In the genomic region with DNA sequence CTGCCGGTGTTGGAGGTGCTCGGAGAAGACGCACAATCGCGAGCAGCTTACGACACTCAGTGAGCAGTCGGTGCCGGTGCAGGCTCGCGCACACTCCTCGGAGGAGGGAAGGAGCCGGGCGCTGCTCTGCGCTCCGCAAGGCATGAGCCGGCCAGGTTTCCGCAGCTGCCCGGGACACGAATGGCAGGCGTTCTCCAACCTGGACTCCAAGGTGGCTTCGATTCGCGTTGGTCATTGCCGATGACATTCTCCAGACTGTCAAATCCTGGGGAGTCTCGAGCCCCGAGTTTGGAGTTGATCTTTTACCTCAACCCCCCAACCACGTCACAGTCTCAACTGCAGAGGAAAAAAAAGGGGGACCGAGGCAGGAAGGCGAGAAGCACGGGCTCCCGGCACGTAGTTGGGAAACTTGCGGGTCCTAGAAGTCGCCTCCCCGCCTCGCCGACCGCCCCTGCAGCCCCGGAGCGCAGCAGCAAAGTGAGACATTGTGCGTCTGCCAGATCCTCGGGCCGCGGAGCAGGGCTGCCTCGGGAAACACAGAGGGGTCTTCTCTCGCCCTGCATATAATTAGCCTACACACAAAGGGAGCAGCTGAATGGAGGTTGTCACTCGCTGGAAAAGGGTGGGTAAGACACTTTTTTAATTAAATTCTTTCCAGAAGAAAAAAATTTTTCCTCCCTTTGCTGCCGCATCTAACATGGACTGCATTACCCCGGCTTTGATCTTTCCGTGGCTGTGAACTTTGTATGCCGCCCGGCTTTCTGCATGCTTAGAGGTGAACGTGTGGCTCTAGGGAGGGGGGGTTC, we compare ENCODE assay signal across 8 mouse cellular contexts. TPM values are rescaled to one million over a fixed set of nuclear protein-coding genes. Genes with fewer than 3 reads are reported as not detected.
A peak's percentile ranks its signal among the peaks of the same experiment; 100 is the strongest.
DNase-seq lines count a peak whose midpoint lies in the region; ATAC-seq and TF ChIP-seq lines count a peak whose summit lies in the region.

Gene Lrrtm1, plus strand, starts transcription at position 89 of the 806 bp plus-strand sequence.

- peak within 1 kb of the TSS; percentile 40 for H3K4me3 ChIP-seq in lung, embryonic 14.5 days (ENCODE audit: low read depth, low read length)
- H3K4me3 ChIP-seq in lung, adult 2 months (replicated peaks; ENCODE audit: extremely low read depth, low read depth, low read length) = no peak within 1 kb of the TSS

- no peaks in the 10 kb centered on the region for H3K9me3 ChIP-seq in lung, embryonic 14.5 days (ENCODE audit: low read depth, low read length)

- H3K4me2 ChIP-seq in lung, embryonic 14.5 days = peak within 1 kb of the TSS; percentile 81

- WGBS in lung, embryonic 14.5 days = under 1% methylated on average over 53 of the region's 53 CpGs
- 1% methylated on average over 53 of the region's 53 CpGs for WGBS in lung, adult 2 months

- H3K36me3 ChIP-seq in lung, embryonic 14.5 days (ENCODE audit: insufficient read depth) = no peaks in the 10 kb centered on the region

- DNase-seq in lung, embryonic 14.5 days = peak; percentile 75
- no peak for DNase-seq in lung, adult 2 months
- DNase-seq in cerebellum, postnatal 25 days = peak; percentile 73 to 82
- DNase-seq in frontal cortex, postnatal 14 days (ENCODE audit: low spot score in 2 of 2) = peak; percentile 75 to 76
- DNase-seq in kidney, postnatal 10 days = peak; percentile 74
- DNase-seq in liver = peak; percentile 31
- peak; percentile 75 for DNase-seq in retina, postnatal 1 day
- DNase-seq in spleen, postnatal 36 days (ENCODE audit: low spot score in 2 of 2) = no peak

- H3K9ac ChIP-seq in lung, embryonic 14.5 days = peak within 1 kb of the TSS; percentile 1; the same call in 1 of the 2 replicates

- no peak for TF ChIP-seq POLR2A in lung, adult 2 months (IDR thresholded peaks at IDR 0.05; ENCODE audit: borderline replicate concordance, extremely low read depth, low read depth, low read length)

- no peak for TF ChIP-seq CTCF in lung, embryonic 14.5 days (IDR thresholded peaks at IDR 0.05; ENCODE audit: low read depth)
- no peak for TF ChIP-seq CTCF in lung, adult 2 months (IDR thresholded peaks at IDR 0.05; ENCODE audit: insufficient read depth, low read length)

- peaks cover 48% of the 10 kb centered on the region for H3K27me3 ChIP-seq in lung, embryonic 14.5 days (ENCODE audit: insufficient read depth, low read length)

- H3K27ac ChIP-seq in lung, embryonic 14.5 days (ENCODE audit: low read depth) = no peak within 1 kb of the TSS

- peak; percentile 85 for ATAC-seq in lung, embryonic 14.5 days (ENCODE audit: insufficient read depth)

- H3K4me1 ChIP-seq in lung, embryonic 14.5 days (ENCODE audit: insufficient read depth) = no peaks in the 10 kb centered on the region
- H3K4me1 ChIP-seq in lung, adult 2 months (ENCODE audit: control insufficient read depth, insufficient read depth, low read length) = no peaks in the 10 kb centered on the region

RNA-seq across cellular contexts. Expression of gene Lrrtm1, which starts in this region (rescaled TPM):
- 0.47 and 0.50 TPM in 2 replicates for polyA plus RNA-seq in lung, embryonic 14.5 days (2014; fragmentation: Nextera tagmentation; extraction: Ambion mirVana)
- 0.15 TPM in 1 of 2 replicates, not detected in the other for polyA plus RNA-seq in lung, adult 2 months (2012; rRNA removed)

Comparison
In these comparisons a context has a peak if more than half of its experiments do, and no peak if none do; other contexts are left out.
1. Peak in DNase-seq, ATAC-seq, H3K4me3 ChIP-seq, H3K9ac ChIP-seq and H3K4me2 ChIP-seq in lung, embryonic 14.5 days; RNA of the gene not detected or under 1 TPM.
2. DNase-seq: peak in cerebellum, postnatal 25 days (2 of 2), frontal cortex, postnatal 14 days (2 of 2), kidney, postnatal 10 days (single experiment), liver (single experiment) and retina, postnatal 1 day (single experiment); none in lung, adult 2 months (single experiment) and spleen, postnatal 36 days (0 of 2).